Mouse (Mus musculus) left cerebral cortex, postnatal 10 days (tissue): ENCODE measurements around the gene Tgif1. TPM values are rescaled to one million over a fixed set of nuclear protein-coding genes. Genes with fewer than 3 reads are reported as not detected.

ENCODE experiments used
- DNase-seq, 2 experiments: peaks; one replicate each; pipeline ENCODE4 v3.0.0; 2021 to 2022; ENCODE audit warnings: low spot score in 2 of 2, mixed read lengths in 1 of 2; ENCODE audit errors: extremely low spot score in 1 of 2
- intact Hi-C: fragments of 180-260 bp; cut with DNase I; formaldehyde crosslinking; loops from one replicate; pipeline ENCODE4 v1.15.1; 2025
- total RNA-seq, 2 experiments: library from RNA; stranded (reverse); gene quantifications; 2 replicates each; pipeline ENCODE4 v1.2.3; 2021

The Tgif1 gene
- total RNA-seq, 2 experiments from 2014 or later, result 2.2 to 2.6 TPM

- intact Hi-C loops, result no loop called here
These were observed 15.4 kb upstream of the Tgif1 start for GRCm38 (mm10) chr17:70868577-70869229.

GRCm38 (mm10) chr17:70866538-70867114 is 13.3 kb upstream of the Tgif1 start:
- intact Hi-C loops, result no loop called here
- no peak for DNase-seq

More at GRCm38 (mm10) chr17:70868577-70869229, 15.4 kb upstream of the Tgif1 start:
- DNase-seq, result no peak

DNA sequence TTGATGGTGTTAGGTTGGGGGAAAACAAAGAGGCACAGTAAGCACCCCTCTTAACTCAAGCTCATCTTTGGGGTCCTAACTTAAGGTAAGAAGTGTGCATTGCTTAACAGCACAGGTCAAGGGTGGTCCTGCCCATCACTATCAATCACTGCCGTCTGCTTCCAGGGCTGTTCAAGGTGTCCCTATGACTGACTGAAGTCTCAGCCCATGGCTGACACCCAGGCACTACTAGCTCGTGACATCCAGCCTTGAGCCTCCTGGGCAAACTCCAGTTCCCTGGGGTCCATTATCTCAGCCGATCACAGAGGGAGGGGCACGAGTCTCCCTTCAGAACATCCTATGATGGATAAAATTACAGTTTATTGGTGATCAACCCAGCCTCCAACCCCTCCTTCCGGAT is 12.7 kb upstream of the Tgif1 start:
- DNase-seq, result no peak
- intact Hi-C loops, result no loop called here

DNA sequence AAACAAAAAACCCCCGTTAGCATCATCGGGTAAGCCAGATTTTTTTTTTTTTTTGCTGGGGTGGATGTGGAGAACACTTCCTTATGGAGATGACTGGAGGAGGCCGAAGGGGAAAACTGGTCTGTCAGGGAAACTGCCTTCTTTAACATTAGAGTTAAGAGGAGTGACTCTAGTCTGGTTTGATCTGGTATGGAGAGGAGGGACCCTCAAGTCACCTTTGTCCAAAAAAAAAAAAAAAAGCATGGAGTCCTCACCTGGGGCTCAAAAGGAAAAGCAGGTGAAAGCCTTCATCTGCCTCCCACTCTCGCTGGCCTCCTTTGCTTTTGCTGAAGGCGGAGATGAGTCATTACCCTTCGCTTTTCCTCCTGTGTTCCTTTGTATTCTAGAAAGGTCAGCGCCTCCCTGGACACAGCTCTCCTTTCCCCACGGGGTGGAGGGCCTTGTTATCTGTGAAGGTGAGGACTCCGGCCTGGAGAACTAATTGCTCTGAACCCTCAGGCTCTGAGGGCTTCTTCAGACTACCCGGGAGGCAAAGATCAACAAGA is 11.8 kb upstream of the Tgif1 start:
- intact Hi-C loops, result no loop called here
- DNase-seq, result no peak

- DNase-seq, result no peak
- intact Hi-C loops, result no loop called here
These were observed 11.3 kb upstream of the Tgif1 start for GRCm38 (mm10) chr17:70864645-70865044.

- no peak for DNase-seq
- intact Hi-C loops, result no loop called here
These were observed 10.8 kb upstream of the Tgif1 start for GRCm38 (mm10) chr17:70864117-70864516.

GRCm38 (mm10) chr17:70858814-70859213 is 5.5 kb upstream of the Tgif1 start:
- intact Hi-C loops, result loop anchor here (5.0 kb wide), 1 partner anchor 108 kb away; no protein-coding TSS in a partner anchor
- no peak for DNase-seq

- DNase-seq, result peak in 1 of 2 experiments; percentile 50
- intact Hi-C loops, result loop anchor here (5.0 kb wide), 1 partner anchor 110 kb away; no protein-coding TSS in a partner anchor
These were observed 3.6 kb upstream of the Tgif1 start for GRCm38 (mm10) chr17:70856871-70857415.

- no peak for DNase-seq
- intact Hi-C loops, result no loop called here
These were observed 675 bp upstream of the Tgif1 start for GRCm38 (mm10) chr17:70854021-70854420.

DNA sequence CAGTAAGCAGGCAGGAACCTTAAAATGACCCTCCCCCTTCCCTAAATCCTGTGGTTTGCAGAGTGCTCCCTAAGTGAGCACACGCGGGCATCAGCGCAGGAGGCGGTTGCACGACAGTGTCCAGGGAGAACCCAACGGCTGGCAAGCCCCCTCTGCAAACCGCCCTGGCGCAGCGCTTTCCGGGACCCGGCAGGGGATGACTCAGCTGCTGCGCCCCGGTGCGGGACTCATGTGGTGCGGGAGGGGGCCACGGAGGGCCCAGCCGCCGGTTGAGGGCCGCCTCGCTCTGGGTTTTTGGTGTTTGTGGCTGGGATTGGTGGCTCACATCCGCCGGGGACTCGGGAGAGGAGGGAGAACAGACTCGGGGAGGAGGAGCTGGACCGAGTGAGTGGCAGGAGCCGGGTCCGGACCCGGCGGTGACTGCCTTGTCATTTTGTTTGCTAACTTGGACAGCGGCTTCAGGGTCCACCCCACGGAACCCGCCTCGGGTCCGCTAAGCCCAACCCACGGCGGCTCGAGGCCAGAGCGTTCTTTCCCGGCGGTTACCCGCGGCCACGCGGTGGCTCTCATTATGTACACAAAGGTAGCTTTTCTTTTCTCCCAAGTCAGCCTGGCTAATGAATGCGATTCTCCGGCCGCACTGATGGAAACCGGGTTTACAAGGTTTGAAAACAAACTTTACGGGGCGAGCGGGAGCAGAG is 510 bp downstream of the Tgif1 start:
- peak in 1 of 2 experiments; percentile 91 for DNase-seq
- intact Hi-C loops, result no loop called here

- intact Hi-C loops, result no loop called here
- peak in 1 of 2 experiments; percentile 50 for DNase-seq
These were observed 1.2 kb downstream of the Tgif1 start for GRCm38 (mm10) chr17:70852011-70852685.

GRCm38 (mm10) chr17:70850996-70851991 is 2.1 kb downstream of the Tgif1 start:
- intact Hi-C loops, result no loop called here
- peak in 1 of 2 experiments; percentile 77 for DNase-seq

GRCm38 (mm10) chr17:70850233-70850995 is 2.9 kb downstream of the Tgif1 start:
- peak in 1 of 2 experiments; percentile 76 for DNase-seq
- intact Hi-C loops, result no loop called here

- intact Hi-C loops, result no loop called here
- peak in 1 of 2 experiments; percentile 90 for DNase-seq
These were observed 3.7 kb downstream of the Tgif1 start for GRCm38 (mm10) chr17:70849399-70850232.

DNA sequence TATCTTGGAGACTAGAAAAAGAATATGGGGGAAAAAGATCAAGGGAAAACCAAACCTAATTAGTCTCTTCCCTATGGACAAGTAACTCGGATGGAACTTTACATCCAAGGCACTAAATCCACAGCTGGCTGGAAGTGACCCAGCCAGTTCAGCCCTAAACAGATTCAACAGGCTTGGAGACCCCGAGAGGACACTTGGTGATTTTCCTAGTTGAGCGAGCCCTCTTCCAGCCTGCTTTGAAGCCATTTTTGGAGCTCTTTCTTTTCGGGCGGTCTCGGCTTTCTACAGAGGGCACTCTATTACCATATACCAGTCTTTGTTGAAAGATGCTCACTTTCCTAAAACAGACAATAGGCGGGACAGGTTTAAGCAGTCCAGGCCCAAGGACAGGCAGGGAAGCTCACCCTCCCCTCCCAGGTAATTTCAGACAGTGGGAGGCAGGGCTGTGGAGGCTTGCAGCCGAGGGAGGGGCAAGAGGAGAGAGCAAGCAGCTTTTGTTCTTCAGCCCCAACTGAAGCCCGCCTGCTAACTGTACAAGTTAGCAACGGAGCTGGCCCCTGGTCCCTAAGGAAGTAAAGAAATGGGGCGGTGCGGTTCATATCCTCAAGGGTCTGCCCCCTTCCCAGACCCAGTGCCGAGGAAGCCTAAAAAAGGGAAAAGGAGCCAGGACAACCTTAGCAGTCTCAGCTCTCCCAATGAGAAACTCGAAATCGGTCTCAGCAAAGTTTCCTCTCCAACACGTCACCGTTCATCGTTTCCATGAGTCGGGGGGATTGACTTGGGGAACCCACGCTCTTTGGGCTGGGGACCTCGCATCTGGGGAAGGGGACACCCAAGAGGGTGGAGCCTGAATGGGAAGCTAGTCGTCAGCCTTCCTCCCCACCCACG is 4.6 kb downstream of the Tgif1 start:
- intact Hi-C loops, result no loop called here
- DNase-seq, result peak in 1 of 2 experiments; percentile 66
